Mouse (Mus musculus): ENCODE measurements around the gene Rfx7. TPM values are rescaled to one million over a fixed set of nuclear protein-coding genes. Genes with fewer than 3 reads are reported as not detected.

The Rfx7 gene
- polyA plus RNA-seq, 1 experiment from 2014 or later: 9.8 TPM

DNA sequence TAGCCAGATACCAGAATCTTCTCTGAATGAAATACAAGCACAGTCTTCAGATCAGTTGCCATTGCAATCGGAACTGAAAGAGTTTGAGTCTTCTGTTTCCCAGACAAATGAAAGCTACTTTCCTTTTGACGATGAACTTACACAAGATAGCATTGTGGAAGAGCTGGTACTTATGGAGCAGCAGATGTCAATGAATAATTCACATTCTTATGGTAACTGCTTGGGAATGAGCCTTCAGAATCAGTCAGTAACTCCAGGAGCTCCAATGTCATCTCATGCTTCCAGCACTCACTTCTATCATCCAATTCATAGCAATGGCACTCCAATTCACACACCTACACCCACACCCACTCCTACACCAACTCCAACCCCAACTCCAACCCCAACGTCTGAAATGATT lies 86.0 kb downstream of the Rfx7 start:
- no peaks in the 10 kb centered on the region for H3K27me3 ChIP-seq
- H3K4me1 ChIP-seq: no peaks in the 10 kb centered on the region
- ATAC-seq (ENCODE audit: insufficient number of reproducible peaks, low FRiP score, low TSS enrichment, low read depth): no peak
- H3K27ac ChIP-seq (replicated peaks): no peak overlapping the region
- H3K4me2 ChIP-seq (replicated peaks): no peak overlapping the region
- H3K4me3 ChIP-seq (replicated peaks): no peak overlapping the region
- peaks cover 31% of the 10 kb centered on the region for H3K36me3 ChIP-seq
- 86% methylated on average over 3 of the region's 3 CpGs for WGBS
- H3K9me3 ChIP-seq (replicated peaks): no peaks in the 10 kb centered on the region
- H3K9ac ChIP-seq: no peak overlapping the region

DNA sequence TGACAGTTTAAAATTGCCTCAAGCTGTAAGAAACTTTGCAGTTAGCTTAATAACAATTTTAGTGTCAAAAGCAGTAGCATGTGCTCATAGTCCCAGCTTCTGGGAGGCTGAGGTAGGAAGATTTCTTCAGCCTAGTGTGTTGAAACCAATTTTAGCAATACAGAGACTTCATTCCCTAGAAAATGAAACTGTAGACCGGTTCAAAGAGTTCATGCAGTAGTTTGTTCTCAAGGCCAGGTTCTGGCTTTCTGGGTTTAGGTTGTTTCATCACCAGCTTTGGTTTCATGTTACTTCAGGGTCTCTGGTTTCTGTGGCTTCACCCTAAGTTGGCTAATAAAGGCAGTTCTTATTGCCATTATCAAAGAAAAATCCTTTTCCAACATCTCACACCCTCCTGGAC lies 91.6 kb downstream of the Rfx7 start:
- no peaks in the 10 kb centered on the region for H3K27me3 ChIP-seq
- H3K9me3 ChIP-seq (replicated peaks): no peaks in the 10 kb centered on the region
- ATAC-seq (ENCODE audit: insufficient number of reproducible peaks, low FRiP score, low TSS enrichment, low read depth): no peak
- peaks cover 7% of the 10 kb centered on the region for H3K4me1 ChIP-seq
- no peak overlapping the region for H3K27ac ChIP-seq (replicated peaks)
- no peak overlapping the region for H3K4me3 ChIP-seq (replicated peaks)
- 97% methylated on average over 1 of the region's 1 CpGs for WGBS
- H3K4me2 ChIP-seq (replicated peaks): no peak overlapping the region
- H3K36me3 ChIP-seq: peaks cover 9% of the 10 kb centered on the region; the same call in 1 of the 2 replicates
- H3K9ac ChIP-seq: no peak overlapping the region

DNA sequence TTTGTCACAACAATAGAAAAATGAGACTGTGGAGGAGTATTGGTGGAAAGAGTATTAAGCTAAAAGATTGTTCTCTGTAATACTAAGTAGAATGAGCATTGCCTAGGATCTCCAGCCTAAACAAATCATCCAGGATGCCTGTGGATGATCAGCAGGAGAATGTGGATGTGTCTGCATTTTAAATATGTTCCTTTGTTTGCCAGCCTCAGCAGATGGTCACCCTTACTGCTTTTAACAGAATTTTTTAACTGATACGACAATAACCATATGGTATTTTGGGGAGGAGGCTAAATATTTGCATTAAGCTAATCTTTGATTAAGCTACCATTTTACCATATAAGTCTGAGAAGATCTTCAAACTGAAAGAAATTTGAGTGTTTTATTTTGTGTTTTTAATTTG lies 95.6 kb downstream of the Rfx7 start:
- no peak for ATAC-seq (ENCODE audit: insufficient number of reproducible peaks, low FRiP score, low TSS enrichment, low read depth)
- 36% methylated on average over 1 of the region's 1 CpGs for WGBS

DNA sequence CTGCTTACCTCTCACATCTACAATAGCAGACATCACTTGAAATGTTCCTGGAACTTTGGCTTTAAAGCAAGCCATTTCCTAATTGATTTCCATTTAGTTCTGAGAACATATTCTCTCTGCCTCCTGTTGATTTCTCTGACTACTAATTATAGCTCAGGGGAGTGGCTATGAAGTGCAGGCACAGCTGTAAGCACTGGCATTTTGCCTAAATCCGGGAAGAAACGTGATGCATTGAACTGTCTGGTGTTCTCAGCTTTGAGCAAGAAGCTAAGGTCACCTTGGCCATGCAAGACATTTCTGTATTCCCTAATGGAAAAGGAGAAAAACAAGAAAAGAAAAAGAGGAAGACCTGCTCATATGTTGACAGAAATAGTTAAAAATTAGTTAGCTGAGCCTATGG lies 96.6 kb downstream of the Rfx7 start:
- no peak for ATAC-seq (ENCODE audit: insufficient number of reproducible peaks, low FRiP score, low TSS enrichment, low read depth)
- peak overlapping the region; percentile 58 for H3K27ac ChIP-seq (replicated peaks)

More for the DNA sequence above, 95.6 kb downstream of the Rfx7 start:
- no peaks in the 10 kb centered on the region for H3K36me3 ChIP-seq
- peaks cover 11% of the 10 kb centered on the region for H3K4me1 ChIP-seq
- no peak overlapping the region for H3K9ac ChIP-seq
- H3K4me2 ChIP-seq (replicated peaks): no peak overlapping the region
- H3K9me3 ChIP-seq (replicated peaks): no peaks in the 10 kb centered on the region
- H3K27ac ChIP-seq (replicated peaks): no peak overlapping the region
- no peak overlapping the region for H3K4me3 ChIP-seq (replicated peaks)
- no peaks in the 10 kb centered on the region for H3K27me3 ChIP-seq

DNA sequence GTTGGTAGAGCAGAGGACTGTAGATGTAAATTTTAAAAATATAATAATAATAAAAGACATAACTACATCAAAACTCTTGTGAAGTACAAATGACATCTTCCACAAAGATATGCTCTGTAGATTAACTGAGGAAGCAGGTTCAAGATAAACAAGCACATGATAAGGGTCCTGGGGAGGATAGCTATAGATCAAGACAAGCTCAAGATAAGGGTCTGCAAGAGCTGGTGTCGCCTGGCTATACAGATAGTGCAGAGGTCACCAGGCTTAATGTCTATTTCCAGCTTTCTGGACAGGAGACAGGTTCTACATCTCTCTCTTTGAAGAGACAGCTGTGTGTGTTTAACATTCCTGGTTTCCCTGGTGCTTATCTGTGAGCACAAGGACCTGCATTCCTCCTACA lies 100.2 kb downstream of the Rfx7 start:
- Histone ChIP-seq H3K9ac (no peak overlapping the region), H3K4me1 (peaks cover 11% of the 10 kb centered on the region), H3K27me3 (no peaks in the 10 kb centered on the region), H3K4me3 (replicated peaks) (no peak overlapping the region), H3K9me3 (replicated peaks) (no peaks in the 10 kb centered on the region), H3K36me3 (no peaks in the 10 kb centered on the region), H3K4me2 (replicated peaks) (no peak overlapping the region), H3K27ac (replicated peaks) (no peak overlapping the region)
- 50% methylated on average over 1 of the region's 1 CpGs for WGBS
- ATAC-seq (ENCODE audit: insufficient number of reproducible peaks, low FRiP score, low TSS enrichment, low read depth): no peak

More for the DNA sequence above, 96.6 kb downstream of the Rfx7 start:
- 3% methylated on average over 2 of the region's 2 CpGs for WGBS
- H3K36me3 ChIP-seq: no peaks in the 10 kb centered on the region
- H3K27me3 ChIP-seq: no peaks in the 10 kb centered on the region
- no peak overlapping the region for H3K9ac ChIP-seq
- H3K4me3 ChIP-seq (replicated peaks): no peak overlapping the region
- peaks cover 11% of the 10 kb centered on the region for H3K4me1 ChIP-seq
- H3K4me2 ChIP-seq (replicated peaks): no peak overlapping the region
- H3K9me3 ChIP-seq (replicated peaks): no peaks in the 10 kb centered on the region

DNA sequence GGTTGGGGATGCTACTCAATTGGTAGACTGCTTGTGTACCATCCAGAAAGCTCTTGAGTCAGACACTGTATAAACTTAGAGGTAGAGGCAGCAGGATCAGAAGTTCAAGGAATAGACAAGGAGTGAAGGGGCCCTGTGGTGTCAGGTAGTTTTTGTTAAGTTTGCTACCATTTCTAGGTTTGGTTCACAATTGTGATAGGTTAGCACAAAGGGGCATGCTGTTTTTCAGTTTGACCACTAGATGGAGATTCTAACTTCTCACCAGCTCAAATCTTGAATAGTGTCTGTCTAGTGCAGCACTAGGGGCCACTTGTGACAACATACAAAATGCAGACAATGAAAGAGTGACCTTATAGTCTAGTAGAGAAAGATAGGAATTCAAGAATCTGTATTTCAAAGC lies 103.1 kb downstream of the Rfx7 start:
- Histone ChIP-seq H3K4me1 (peaks cover 12% of the 10 kb centered on the region), H3K27ac (replicated peaks) (no peak overlapping the region), H3K9me3 (replicated peaks) (no peaks in the 10 kb centered on the region), H3K4me2 (replicated peaks) (no peak overlapping the region), H3K9ac (no peak overlapping the region), H3K27me3 (no peaks in the 10 kb centered on the region), H3K4me3 (replicated peaks) (no peak overlapping the region), H3K36me3 (no peaks in the 10 kb centered on the region)
- ATAC-seq (ENCODE audit: insufficient number of reproducible peaks, low FRiP score, low TSS enrichment, low read depth): no peak

DNA sequence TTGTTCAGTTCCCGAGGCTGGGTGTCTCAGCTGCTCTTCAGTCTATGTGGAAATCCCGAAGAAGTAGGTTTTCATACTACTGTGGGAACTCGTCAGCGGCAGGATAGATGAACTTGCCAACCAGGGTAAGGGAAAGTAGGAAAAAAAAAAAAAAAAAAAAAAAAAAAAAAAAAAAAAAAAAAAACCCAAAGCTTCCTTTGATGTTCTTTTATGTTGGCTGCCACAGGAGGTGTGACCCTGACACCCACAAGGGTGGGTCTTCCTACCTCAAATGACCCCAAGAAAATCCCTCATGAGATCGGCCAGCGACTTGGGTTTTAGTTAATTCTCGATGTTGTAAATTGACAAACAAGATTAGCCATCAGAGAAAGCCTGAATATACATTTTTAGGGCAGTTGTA lies 104.5 kb downstream of the Rfx7 start:
- H3K27me3 ChIP-seq: no peaks in the 10 kb centered on the region
- no peak overlapping the region for H3K4me2 ChIP-seq (replicated peaks)
- 88% methylated on average over 7 of the region's 7 CpGs for WGBS
- H3K27ac ChIP-seq (replicated peaks): no peak overlapping the region
- no peak overlapping the region for H3K9ac ChIP-seq
- H3K36me3 ChIP-seq: no peaks in the 10 kb centered on the region
- peaks cover 26% of the 10 kb centered on the region for H3K4me1 ChIP-seq
- ATAC-seq (ENCODE audit: insufficient number of reproducible peaks, low FRiP score, low TSS enrichment, low read depth): no peak
- H3K9me3 ChIP-seq (replicated peaks): no peaks in the 10 kb centered on the region
- no peak overlapping the region for H3K4me3 ChIP-seq (replicated peaks)

DNA sequence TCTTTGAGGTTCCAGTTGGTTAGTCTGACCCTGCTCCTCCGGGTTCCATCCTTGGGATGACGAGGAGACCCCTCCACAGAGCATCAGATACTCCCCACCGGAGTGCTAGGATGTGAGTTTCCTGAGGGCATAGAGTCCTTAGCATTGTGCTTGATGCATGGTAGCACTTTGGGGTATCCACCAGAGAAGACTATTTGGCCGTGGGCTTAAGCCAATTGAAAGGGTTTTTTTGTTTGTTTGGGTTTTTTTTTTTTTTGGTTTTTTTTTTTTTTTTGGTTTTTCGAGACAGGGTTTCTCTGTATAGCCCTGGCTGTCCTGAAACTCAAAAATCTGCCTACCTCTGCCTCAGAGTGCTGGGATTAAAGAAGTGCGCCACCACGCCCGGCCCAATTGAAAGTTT lies 105.2 kb downstream of the Rfx7 start:
- no peak overlapping the region for H3K4me3 ChIP-seq (replicated peaks)
- H3K36me3 ChIP-seq: no peaks in the 10 kb centered on the region
- 74% methylated on average over 8 of the region's 8 CpGs for WGBS
- no peaks in the 10 kb centered on the region for H3K27me3 ChIP-seq
- no peak overlapping the region for H3K27ac ChIP-seq (replicated peaks)
- H3K4me2 ChIP-seq (replicated peaks): no peak overlapping the region
- no peak overlapping the region for H3K9ac ChIP-seq
- no peaks in the 10 kb centered on the region for H3K9me3 ChIP-seq (replicated peaks)
- ATAC-seq (ENCODE audit: insufficient number of reproducible peaks, low FRiP score, low TSS enrichment, low read depth): no peak
- H3K4me1 ChIP-seq: peaks cover 26% of the 10 kb centered on the region

DNA sequence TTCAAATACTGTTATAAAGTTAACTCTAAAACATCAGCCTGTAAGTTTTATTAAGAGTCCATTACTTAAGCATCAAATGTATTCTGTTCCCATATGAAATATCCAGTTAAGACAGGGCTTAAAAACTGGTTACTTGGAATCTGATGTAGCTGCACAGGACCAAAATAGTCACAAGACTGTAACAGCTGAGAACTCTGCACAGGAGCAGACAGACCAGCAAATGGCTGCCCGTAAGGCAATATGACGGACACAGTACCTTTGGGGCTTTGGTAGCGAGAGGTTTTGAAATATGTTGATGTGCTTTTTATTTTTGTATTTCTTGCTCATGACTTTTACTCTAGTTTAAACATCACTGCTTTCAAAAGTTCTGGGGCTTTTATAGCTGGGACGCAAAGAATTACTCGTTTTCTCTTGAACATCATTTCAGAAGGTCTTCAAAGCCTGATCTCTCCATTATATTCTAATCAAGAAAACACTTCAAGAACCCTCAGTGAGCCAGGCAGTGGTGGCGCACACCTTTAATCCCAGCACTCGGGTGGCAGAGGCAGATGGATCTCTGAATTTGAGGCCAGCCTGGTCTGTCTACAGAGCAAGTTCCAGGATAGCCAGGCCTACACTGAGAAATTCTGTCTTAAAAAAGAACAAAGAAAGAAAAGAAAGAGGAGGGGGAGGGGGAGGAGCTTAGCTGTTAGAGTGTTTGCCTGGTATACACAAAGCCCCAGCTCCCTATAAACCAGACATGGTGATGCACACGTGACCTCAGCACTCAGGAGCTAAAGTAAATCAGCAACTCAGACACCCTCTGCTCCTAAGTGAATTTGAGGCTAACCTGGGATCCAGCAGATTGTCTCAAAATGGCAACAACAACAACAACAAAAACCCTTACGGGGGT lies 107.2 kb downstream of the Rfx7 start:
- Histone ChIP-seq H3K9ac (peak overlapping the region; percentile 33), H3K27me3 (no peaks in the 10 kb centered on the region), H3K4me2 (replicated peaks) (peak overlapping the region; percentile 52), H3K9me3 (replicated peaks) (no peaks in the 10 kb centered on the region), H3K36me3 (no peaks in the 10 kb centered on the region), H3K27ac (replicated peaks) (peak overlapping the region; percentile 96), H3K4me3 (replicated peaks) (peak overlapping the region; percentile 35), H3K4me1 (peaks cover 36% of the 10 kb centered on the region)
- 47% methylated on average over 9 of the region's 9 CpGs for WGBS
- ATAC-seq (ENCODE audit: insufficient number of reproducible peaks, low FRiP score, low TSS enrichment, low read depth): peak; percentile 74

DNA sequence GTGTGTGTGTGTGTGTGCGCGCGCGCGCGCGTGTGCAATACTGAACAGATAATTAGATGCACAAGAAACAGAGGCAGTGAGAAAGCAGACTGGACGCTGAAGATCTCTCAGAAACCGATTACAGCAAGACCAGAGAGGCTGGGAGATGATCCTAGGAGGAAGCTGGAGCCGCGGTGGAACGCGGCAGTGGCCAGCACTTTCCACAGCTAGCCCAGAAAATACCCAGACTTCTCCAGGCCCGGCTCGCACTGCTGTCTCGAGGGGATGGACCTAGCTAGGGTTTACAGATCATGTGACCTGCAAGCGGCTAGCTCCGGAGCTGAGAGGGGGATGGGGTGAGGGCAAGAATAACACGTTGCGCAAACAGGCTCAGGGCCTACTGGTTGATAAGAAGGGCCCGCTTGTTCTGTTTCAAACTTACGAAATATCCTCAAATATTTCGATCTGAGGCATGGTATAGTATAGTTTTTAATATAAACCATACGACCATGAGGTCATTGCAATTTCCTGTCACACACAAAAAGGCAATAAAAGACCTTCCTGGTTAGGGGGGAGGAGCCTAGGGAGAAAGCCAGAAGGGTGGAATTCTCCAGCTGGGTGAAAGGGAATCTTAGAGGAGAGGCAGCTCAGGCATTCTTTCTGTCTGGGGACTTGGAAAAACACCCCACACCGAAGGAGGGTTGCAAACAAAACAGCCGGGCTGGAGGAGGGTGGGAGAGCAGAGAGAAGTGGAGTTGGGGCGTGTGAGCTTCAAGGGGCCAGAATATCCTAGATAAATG lies 108.0 kb downstream of the Rfx7 start:
- WGBS: 3% methylated on average over 27 of the region's 27 CpGs
- Histone ChIP-seq H3K9ac (peak overlapping the region; percentile 33), H3K4me3 (replicated peaks) (peak overlapping the region; percentile 35), H3K4me1 (peaks cover 44% of the 10 kb centered on the region), H3K4me2 (replicated peaks) (peak overlapping the region; percentile 52), H3K36me3 (no peaks in the 10 kb centered on the region), H3K9me3 (replicated peaks) (no peaks in the 10 kb centered on the region), H3K27ac (replicated peaks) (peak overlapping the region; percentile 96), H3K27me3 (no peaks in the 10 kb centered on the region)
- peak; percentile 90 for ATAC-seq (ENCODE audit: insufficient number of reproducible peaks, low FRiP score, low TSS enrichment, low read depth)

DNA sequence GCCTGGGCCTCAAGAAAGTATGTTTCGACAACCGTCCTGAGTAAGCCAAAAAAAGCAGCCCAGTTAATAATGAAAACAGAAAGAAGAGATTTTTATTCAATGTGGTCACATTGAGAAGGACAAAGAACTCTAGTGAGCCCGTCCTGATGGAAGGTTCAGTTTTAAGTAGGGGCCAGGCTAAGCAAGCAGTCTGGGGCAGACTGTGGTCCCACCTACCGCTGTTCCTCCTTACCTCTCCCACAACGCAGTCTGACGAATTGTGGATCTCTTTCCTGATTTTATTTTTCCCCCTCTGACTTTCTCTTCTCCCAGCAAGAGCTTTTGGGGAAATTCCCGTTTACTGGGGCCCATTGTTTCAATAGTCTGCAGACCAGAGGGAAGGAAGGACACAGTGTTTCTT lies 108.6 kb downstream of the Rfx7 start:
- ATAC-seq (ENCODE audit: insufficient number of reproducible peaks, low FRiP score, low TSS enrichment, low read depth): no peak
- H3K9me3 ChIP-seq (replicated peaks): no peaks in the 10 kb centered on the region
- H3K4me1 ChIP-seq: peaks cover 46% of the 10 kb centered on the region
- 14% methylated on average over 7 of the region's 7 CpGs for WGBS
- H3K4me3 ChIP-seq (replicated peaks): peak overlapping the region; percentile 35; the same call in 1 of the 2 replicates
- peak overlapping the region; percentile 52 for H3K4me2 ChIP-seq (replicated peaks)
- H3K9ac ChIP-seq: no peak overlapping the region
- peak overlapping the region; percentile 96 for H3K27ac ChIP-seq (replicated peaks)
- H3K36me3 ChIP-seq: no peaks in the 10 kb centered on the region
- H3K27me3 ChIP-seq: no peaks in the 10 kb centered on the region
